Mouse (Mus musculus) heart, adult 2 months (tissue): ENCODE measurements around the gene Pomt2.

ENCODE experiments used
- CTCF ChIP-seq: fragments of 200-600 bp; IDR thresholded peaks from 2 replicates; pipeline ENCODE4 v1.8.1; 2022; ENCODE audit warnings: antibody characterized with exemption, mild to moderate bottlenecking, moderate library complexity
- POLR2A ChIP-seq: fragments of 200-500 bp; IDR thresholded peaks from 2 replicates; pipeline ENCODE4 v1.6.1; 2011; ENCODE audit warnings: mild to moderate bottlenecking, low read depth, low read length, control low read depth; ENCODE audit not compliant: insufficient read depth

DNA sequence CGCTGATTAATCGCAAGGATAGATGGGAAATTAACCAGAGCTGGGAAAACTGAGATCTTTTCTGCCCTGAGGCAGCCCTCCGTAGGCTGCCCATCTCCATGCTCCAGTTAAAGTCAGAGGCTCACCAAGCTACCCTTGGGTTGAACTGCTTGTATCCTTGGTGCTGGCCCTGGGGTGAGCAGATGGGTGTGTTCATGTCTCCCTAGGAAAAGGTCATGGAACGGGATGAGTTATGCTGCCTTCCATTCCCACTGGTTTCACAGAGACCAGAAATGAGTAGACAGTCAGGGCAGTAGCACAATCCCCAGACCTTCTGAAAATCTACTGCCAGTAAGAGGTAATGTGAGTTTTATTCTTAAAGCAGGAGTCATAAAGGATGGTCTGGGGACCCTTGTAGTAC lies 29.9 kb upstream of the Pomt2 start:
- no peak for TF ChIP-seq POLR2A
- no peak for TF ChIP-seq CTCF
